Mouse (Mus musculus): ENCODE results near the gene Ngp. TPM values are rescaled to one million over a fixed set of nuclear protein-coding genes. Genes with fewer than 3 reads are reported as not detected.
"Not testable (repeated sequence)": the region's sequence is repeated elsewhere in the genome, so short reads cannot be mapped to it uniquely, and the experiment has no call there.

The Ngp gene
- polyA plus RNA-seq, 1 experiment from 2014 or later, result 1.4 TPM

GRCm38 (mm10) chr9:110402731-110403130, 16.8 kb upstream of the Ngp start:
- WGBS, result 96% methylated on average over 2 of the region's 2 CpGs
- ATAC-seq (ENCODE audit: low FRiP score), result no peak
- H3K9ac ChIP-seq, result no peak overlapping the region
- H3K27me3 ChIP-seq, result no peaks in the 10 kb centered on the region
- no peak overlapping the region for H3K4me2 ChIP-seq
- H3K27ac ChIP-seq, result no peak overlapping the region
- peaks cover 21% of the 10 kb centered on the region for H3K4me1 ChIP-seq (replicated peaks)
- H3K36me3 ChIP-seq, result peaks cover 20% of the 10 kb centered on the region
- H3K4me3 ChIP-seq, result no peak overlapping the region
- H3K9me3 ChIP-seq, result no peaks in the 10 kb centered on the region

DNA sequence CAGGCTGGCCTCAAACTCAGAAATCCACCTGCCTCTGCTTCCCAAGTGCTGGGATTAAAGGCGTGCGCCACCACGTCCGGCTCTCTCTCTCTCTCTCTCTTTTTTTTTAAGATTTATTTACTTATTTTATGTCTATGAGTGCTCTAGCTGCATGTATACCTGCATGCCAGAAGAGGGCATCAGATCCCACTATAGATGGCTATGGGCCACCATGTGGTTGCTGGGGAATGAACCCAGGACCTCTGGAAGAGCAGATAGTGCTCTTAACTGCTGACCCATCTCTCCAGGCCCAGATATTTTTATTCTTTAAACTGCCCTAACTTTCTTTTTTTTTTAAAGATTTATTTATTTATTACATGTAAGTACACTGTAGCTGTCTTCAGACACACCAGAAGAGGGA, 16.3 kb upstream of the Ngp start:
- not testable (repeated sequence) for H3K9me3 ChIP-seq; H3K27me3 ChIP-seq; H3K4me2 ChIP-seq; H3K9ac ChIP-seq; H3K27ac ChIP-seq; ATAC-seq (ENCODE audit: low FRiP score); H3K4me3 ChIP-seq
- H3K4me1 ChIP-seq (replicated peaks), result peaks cover 21% of the 10 kb centered on the region
- 89% methylated on average over 4 of the region's 4 CpGs for WGBS
- peaks cover 15% of the 10 kb centered on the region for H3K36me3 ChIP-seq

DNA sequence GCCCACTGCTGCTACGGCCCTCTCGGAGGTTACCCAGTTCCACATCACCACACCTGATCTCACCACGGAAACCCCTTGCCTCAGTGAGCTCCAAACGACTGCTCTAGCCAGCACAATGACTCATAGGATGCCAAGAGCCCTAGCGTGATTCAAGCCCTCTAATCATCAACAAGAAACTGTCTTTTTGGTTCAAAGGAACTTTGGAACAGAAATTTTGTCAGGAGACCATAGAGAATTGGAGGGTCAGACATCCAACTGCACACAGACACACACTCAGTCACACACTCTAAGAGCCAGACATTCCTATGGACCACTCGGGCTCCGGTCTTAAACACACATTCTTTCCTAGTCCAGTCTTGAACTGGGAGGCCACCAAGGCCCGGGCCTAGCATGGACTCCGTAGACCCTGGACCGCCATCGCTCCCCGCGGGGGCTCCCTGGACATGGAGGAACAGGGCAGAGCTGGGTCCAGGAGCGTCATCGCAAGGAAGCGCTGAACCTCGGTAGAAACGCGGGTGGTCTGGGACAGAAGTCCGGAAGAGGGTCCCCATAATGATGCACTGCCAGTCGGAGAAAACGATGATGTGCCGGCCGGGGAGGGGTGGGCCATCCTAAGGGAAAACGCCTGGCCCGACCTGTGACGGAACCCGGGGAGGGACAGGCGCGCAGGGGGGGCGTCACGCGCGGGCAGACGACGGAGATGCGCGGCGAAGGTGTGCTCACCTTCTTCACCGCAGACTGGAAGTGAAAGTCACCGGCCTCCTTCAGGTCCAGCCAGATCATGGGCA, 12.0 kb upstream of the Ngp start:
- peak; percentile 79 for ATAC-seq (ENCODE audit: low FRiP score)
- Histone ChIP-seq H3K27me3 (no peaks in the 10 kb centered on the region), H3K4me3 (peak overlapping the region; percentile 90), H3K9me3 (no peaks in the 10 kb centered on the region), H3K4me2 (peak overlapping the region; percentile 96), H3K4me1 (replicated peaks) (peaks cover 26% of the 10 kb centered on the region), H3K36me3 (peaks cover 4% of the 10 kb centered on the region), H3K9ac (peak overlapping the region; percentile 96), H3K27ac (peak overlapping the region; percentile 90)
- 2% methylated on average over 40 of the region's 41 CpGs for WGBS

- H3K4me2 ChIP-seq, result peak within 1 kb of the TSS; percentile 96
- H3K4me3 ChIP-seq, result peak within 1 kb of the TSS; percentile 90
- peak within 1 kb of the TSS; percentile 96 for H3K9ac ChIP-seq
- under 1% methylated on average over 39 of the region's 39 CpGs for WGBS
- no peaks in the 10 kb centered on the region for H3K9me3 ChIP-seq
- H3K27me3 ChIP-seq, result no peaks in the 10 kb centered on the region
- H3K4me1 ChIP-seq (replicated peaks), result peaks cover 26% of the 10 kb centered on the region
- peak; percentile 96 for ATAC-seq (ENCODE audit: low FRiP score)
- H3K27ac ChIP-seq, result peak within 1 kb of the TSS; percentile 90
- peaks cover 4% of the 10 kb centered on the region for H3K36me3 ChIP-seq
These were observed 11.3 kb upstream of the Ngp start, which contains the start of gene Ptpn23 for GRCm38 (mm10) chr9:110408099-110408773. Ptpn23 (minus strand) TSS chr9:110408213.

DNA sequence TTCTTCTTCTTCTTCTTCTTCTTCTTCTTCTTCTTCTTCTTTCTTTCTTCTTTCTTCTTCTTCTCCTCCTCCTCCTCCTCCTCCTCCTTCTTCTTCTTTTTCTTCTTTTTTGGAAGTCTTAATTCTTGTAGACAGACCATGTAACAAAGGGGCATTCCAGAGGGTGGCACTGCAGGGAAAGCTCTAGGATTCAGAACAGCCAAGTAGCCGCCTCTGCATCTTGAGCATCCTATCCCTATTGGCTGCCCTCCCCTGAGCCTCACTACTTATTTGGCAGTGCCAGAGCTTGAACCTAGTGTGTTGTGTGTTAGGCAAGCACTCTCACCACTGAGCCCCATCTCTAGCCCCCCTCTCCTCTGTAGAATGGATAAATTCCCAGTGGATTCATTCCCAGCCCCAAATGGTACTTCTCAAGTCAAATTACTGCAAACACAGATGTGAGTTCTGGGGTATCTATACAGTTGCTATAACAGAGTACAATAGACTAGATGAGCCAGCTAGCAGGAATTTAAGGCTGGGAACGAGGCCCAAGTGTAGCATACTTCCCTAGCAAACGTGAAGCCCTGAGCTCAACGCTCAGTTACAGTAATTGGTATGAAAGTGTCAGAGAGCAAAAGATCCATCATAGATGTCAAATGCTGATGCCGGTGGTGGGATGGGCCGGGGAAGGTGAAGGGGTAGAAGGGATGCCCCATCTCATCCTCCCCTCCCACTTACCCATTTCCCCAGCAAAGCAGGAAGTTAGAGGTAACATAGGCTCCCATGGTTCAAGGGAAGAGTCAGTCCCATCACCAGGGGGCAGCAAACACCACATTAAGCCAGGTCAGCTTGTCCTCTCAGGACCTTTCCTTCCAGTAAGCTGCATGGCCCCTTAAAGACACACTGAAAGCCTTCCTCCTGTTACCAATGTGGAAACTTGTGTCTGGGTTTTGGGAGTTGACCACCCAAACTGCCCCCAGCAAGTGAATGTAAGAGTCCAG, 8.3 kb upstream of the Ngp start:
- no peak for ATAC-seq (ENCODE audit: low FRiP score)
- WGBS, result 40% methylated on average over 6 of the region's 6 CpGs
- no peak overlapping the region for H3K4me3 ChIP-seq
- no peak overlapping the region for H3K9ac ChIP-seq
- H3K4me2 ChIP-seq, result no peak overlapping the region
- H3K27me3 ChIP-seq, result no peaks in the 10 kb centered on the region
- H3K9me3 ChIP-seq, result no peaks in the 10 kb centered on the region
- peaks cover 18% of the 10 kb centered on the region for H3K4me1 ChIP-seq (replicated peaks)
- H3K36me3 ChIP-seq, result no peaks in the 10 kb centered on the region
- H3K27ac ChIP-seq, result no peak overlapping the region

DNA sequence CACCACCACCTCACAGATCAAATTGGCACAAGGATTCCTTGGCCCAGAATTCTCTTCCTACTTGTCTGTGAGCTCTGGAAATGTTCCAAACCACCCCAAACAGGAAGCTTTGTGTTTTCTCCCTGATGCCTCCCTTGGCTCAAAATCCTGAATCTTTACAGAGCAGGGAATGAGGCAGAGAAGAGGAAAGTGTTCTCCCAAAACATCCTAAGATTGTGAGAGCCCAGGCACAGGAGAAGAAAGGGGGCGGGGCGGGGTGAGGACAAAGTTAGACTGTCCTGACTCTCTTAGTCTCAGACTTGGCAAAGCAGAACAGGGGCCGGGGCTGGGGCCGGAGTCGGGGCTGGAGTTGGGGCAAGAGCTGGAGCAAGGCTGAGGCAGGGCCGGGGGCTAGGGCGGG, 6.6 kb upstream of the Ngp start:
- 68% methylated on average over 7 of the region's 7 CpGs for whole genome bisulfite sequencing
- no peak overlapping the region for H3K4me3 ChIP-seq
- no peaks in the 10 kb centered on the region for H3K36me3 ChIP-seq
- H3K4me2 ChIP-seq, result no peak overlapping the region
- H3K9ac ChIP-seq, result peak overlapping the region; percentile 8; the same call in 1 of the 2 replicates
- H3K4me1 ChIP-seq (replicated peaks), result peaks cover 8% of the 10 kb centered on the region
- ATAC-seq (ENCODE audit: low FRiP score), result no peak
- H3K27ac ChIP-seq, result no peak overlapping the region
- no peaks in the 10 kb centered on the region for H3K27me3 ChIP-seq
- no peaks in the 10 kb centered on the region for H3K9me3 ChIP-seq

DNA sequence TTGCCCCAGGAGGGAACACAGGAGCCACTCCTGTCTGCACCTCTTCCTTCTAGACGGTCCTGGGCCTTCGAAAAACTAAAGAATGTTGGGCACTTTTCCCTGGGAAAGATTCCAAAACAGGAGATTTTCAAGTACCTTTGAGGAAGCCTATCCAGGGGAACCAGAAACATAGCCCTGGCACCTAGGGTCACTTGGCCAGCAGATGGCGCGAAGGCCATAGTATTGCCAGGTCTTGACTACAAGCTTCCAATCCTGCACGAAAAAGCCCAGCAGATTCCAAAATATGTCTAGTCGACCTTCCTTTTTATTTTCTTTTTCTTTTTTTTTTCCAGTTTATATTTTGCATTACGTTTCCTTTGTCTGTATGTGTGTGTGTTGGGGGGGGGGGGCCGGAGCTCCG, 5.8 kb upstream of the Ngp start:
- H3K4me3 ChIP-seq, result no peak overlapping the region
- ATAC-seq (ENCODE audit: low FRiP score), result no peak
- no peak overlapping the region for H3K27ac ChIP-seq
- H3K4me2 ChIP-seq, result no peak overlapping the region
- H3K9me3 ChIP-seq, result no peaks in the 10 kb centered on the region
- no peak overlapping the region for H3K9ac ChIP-seq
- peaks cover 5% of the 10 kb centered on the region for H3K4me1 ChIP-seq (replicated peaks)
- H3K27me3 ChIP-seq, result no peaks in the 10 kb centered on the region
- H3K36me3 ChIP-seq, result no peaks in the 10 kb centered on the region
- 62% methylated on average over 9 of the region's 9 CpGs for WGBS

DNA sequence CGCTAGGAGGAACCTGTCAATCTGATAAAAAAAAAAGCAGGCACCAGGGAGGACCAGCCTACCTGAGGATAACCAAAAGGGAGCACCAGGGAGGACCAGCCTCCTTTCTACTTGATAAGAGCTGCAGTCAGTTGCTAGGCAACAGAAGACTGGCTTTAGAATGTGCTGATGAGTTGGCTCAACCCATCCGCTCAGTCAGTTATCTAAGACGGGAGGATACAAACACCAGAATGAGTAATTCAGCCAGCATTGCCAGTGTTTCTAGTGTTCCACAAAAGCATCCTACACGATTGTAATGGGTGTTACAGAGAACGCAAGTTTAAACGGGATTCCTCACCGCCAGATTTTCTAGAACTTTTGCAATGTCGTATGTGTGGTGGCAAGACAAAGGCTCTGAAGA, 11.7 kb downstream of the Ngp start:
- Histone ChIP-seq H3K4me3 (no peak overlapping the region), H3K27ac (no peak overlapping the region), H3K27me3 (no peaks in the 10 kb centered on the region), H3K4me1 (replicated peaks) (no peaks in the 10 kb centered on the region), H3K9me3 (no peaks in the 10 kb centered on the region), H3K9ac (no peak overlapping the region), H3K36me3 (peaks cover 95% of the 10 kb centered on the region), H3K4me2 (no peak overlapping the region)
- WGBS, result 72% methylated on average over 8 of the region's 8 CpGs
- ATAC-seq (ENCODE audit: low FRiP score), result no peak

DNA sequence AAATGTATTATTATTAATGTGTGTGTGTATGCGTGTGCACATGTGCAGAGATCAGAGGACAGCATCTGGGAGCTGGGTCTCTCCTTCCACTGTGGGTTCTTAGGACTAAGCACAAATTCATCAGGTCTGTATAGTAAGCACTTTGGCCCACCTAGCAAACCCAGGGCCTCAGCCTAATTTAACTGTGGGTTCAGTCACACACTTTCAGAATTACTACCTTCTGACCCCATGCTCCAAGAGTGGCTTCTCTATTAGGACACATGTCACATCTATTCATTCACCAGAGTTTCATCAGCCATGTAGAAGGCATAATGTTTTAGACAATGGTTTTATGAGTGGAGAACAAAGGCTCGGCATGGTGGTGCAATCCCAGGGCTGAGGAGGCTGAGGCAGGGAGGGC, 13.5 kb downstream of the Ngp start:
- WGBS, result 94% methylated on average over 2 of the region's 2 CpGs
- Histone ChIP-seq H3K36me3 (peaks cover 93% of the 10 kb centered on the region), H3K27ac (no peak overlapping the region), H3K4me3 (no peak overlapping the region), H3K9me3 (no peaks in the 10 kb centered on the region), H3K4me1 (replicated peaks) (no peaks in the 10 kb centered on the region), H3K27me3 (no peaks in the 10 kb centered on the region), H3K9ac (no peak overlapping the region), H3K4me2 (no peak overlapping the region)
- no peak for ATAC-seq (ENCODE audit: low FRiP score)

GRCm38 (mm10) chr9:110436041-110436440, 16.5 kb downstream of the Ngp start:
- Histone ChIP-seq H3K9me3 (no peaks in the 10 kb centered on the region), H3K4me2 (no peak overlapping the region), H3K27me3 (no peaks in the 10 kb centered on the region), H3K4me3 (no peak overlapping the region), H3K4me1 (replicated peaks) (no peaks in the 10 kb centered on the region), H3K36me3 (peaks cover 72% of the 10 kb centered on the region), H3K9ac (no peak overlapping the region), H3K27ac (no peak overlapping the region)
- WGBS, result 95% methylated on average over 11 of the region's 11 CpGs
- ATAC-seq (ENCODE audit: low FRiP score), result no peak

GRCm38 (mm10) chr9:110440049-110440448, 20.5 kb downstream of the Ngp start:
- no peak overlapping the region for H3K4me2 ChIP-seq
- no peak overlapping the region for H3K27ac ChIP-seq
- H3K9ac ChIP-seq, result no peak overlapping the region
- no peak for ATAC-seq (ENCODE audit: low FRiP score)
- no peaks in the 10 kb centered on the region for H3K27me3 ChIP-seq
- WGBS, result 78% methylated on average over 5 of the region's 5 CpGs
- no peaks in the 10 kb centered on the region for H3K4me1 ChIP-seq (replicated peaks)
- peaks cover 62% of the 10 kb centered on the region for H3K36me3 ChIP-seq
- no peaks in the 10 kb centered on the region for H3K9me3 ChIP-seq
- no peak overlapping the region for H3K4me3 ChIP-seq

GRCm38 (mm10) chr9:110440559-110440958, 21.0 kb downstream of the Ngp start:
- 86% methylated on average over 6 of the region's 6 CpGs for WGBS

More at GRCm38 (mm10) chr9:110440559-110440958, 21.0 kb downstream of the Ngp start:
- Histone ChIP-seq H3K27ac (no peak overlapping the region), H3K9me3 (no peaks in the 10 kb centered on the region), H3K4me2 (no peak overlapping the region), H3K9ac (no peak overlapping the region), H3K4me1 (replicated peaks) (no peaks in the 10 kb centered on the region), H3K36me3 (peaks cover 57% of the 10 kb centered on the region), H3K27me3 (no peaks in the 10 kb centered on the region), H3K4me3 (no peak overlapping the region)
- no peak for ATAC-seq (ENCODE audit: low FRiP score)
